Mouse (Mus musculus) mature B cell (primary cell): ENCODE data around the gene Papola.

Experiments
- in situ Hi-C: fragments of 300-500 bp; cut with MboI; formaldehyde crosslinking; loops from 2 replicates; pipeline ENCODE4 v1.14.3; 2019

Gene Papola

DNA sequence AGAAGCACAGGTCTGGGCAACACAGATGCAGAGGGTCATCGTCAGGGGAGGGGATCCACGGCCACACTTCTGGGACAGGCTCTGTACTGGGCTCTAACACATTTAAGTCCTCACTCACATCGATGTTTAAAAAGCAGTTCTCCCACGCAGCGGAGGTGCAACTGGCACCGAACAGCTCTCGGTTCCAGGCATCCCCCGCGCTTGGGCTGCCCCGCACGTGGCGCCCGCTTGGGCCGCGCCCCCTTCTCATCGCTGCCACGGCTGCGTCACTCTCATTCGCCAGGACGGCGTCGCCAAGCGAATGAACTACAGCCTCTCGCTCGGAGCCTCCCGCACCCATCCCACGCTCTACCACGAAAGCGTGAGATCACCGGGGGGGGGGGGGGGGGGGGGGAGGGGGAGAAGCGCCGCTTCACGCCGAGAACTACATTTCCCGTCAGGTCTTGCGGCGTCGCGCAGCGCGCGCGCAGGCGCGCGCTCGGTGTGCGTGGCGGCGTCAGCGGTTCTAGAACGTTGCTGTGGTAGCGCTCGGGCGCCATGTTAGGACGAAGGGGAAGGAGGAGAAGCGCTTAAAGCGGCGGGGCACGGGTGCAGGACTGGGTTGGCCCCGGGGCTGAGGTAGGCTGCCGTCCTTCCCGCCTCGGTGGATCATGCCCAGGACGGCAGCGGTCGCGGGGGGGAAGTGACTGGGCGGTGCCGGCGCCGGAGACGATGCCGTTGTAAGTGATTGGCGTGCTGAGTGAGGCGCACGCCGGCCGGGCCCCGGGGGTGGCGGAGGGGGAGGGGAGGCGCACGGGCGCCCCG is at the start of gene Papola:
TSS of gene Papola (plus strand) at position 499 of the 804 bp plus-strand sequence.
- in situ Hi-C loops: loop anchor here (10.0 kb wide), 1 partner anchor 100 kb away; the partner anchor contains the start of genes Atg2b and Gskip

DNA sequence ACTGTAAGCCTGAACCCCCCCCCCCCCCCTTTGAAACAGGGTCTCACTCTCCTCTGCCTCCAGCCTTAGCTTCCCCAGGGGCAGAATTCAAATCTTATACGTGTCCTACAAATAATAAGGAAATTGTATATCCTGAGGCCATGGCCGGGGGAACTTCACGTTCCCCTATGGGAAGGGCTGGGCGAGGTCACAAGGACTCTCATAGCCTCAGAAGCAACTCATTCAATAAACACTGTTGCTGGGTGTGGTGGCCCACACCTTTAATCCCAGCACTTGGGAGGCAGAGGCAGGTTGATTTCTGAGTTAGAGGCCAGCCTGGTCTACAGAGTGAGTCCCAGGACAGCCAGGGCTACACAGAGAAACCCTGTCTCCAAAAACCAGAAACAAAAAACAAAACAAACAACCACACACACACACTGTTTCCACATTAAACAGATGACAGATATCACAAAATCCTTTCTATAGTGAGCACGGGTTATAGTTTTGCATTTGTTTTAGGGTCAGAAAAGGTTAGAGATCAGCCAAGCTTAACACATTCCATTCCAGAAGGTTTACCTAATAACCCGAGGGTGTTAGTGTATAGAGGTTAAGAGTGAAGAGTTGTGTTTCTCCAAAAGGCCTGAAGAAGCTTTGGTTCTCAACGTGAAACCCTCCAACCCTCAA is 49.1 kb upstream of the Papola start:
- in situ Hi-C loops: no loop called here

DNA sequence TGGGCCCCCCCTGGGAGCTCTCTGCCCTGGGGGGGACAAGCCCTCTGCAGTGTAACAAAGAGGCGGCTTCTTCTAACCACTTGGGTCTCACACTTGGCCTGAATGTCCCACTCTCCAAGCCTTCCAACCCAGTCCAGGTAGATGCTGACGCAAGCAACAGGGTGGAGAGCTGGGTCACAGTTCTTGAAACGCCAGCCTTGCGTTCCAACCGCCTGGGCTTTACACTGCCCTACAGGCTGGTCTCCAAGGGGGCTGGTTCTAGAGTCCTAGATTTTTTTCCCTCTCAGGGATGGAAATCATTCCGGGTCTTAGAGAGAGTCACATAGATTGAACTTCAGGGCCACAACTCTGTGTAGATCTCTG is 48.6 kb upstream of the Papola start:
- in situ Hi-C loops: no loop called here

DNA sequence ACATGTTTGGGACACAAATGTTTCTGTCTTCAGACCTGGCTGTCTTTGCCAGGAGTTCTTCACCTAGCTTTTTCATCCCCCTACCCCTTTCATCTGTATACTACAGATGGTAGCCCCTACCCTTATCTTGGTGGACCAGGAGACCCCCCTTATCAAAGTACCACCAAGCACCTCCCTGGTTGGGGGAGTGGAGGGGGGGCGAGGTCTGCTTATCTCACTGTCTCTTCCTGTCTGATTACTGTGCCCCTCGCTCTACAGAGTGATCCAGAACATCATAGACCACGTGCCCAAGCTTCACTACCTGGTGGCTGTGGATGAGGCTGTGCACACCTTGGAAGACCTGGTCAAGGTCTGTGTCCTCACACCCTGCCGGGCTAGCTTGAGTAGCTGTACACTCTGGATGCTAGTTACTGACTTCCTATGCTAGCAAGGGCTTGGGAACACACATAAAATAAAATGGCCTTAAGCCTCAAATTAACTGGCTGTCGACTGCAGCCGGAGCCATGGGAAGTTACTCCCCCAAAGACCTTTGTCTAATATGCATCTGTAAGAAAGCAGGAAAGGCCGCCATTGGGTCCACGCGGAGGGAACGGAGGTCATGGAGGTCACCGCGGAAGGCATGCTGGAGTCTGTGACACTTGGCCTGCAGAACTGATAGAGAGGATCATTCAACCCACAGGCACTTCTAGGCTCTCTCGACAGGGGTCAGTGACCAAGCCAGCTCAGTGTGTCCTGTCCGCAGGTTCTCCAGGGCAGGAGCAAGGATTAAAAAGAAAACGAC is 46.0 kb upstream of the Papola start:
- in situ Hi-C loops: no loop called here

DNA sequence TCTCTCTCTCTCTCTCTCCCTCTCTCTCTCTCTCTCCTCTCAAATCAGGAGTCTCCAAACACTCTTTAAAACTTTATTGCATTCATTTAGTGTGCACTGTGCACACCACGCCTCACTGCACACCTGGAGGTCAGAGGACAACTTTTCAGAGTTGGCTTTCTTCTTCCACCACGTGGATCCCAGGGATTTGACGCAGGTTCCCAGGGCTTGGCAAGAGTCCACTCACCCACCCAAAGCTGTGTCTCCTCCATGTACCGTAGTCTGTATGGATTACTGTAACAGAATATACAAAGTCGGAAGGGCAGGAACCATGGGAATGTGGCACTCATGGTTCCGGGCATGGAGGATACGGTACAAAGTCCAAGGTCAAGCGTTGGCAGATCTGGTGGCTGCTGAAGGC is 44.8 kb upstream of the Papola start:
- in situ Hi-C loops: no loop called here

DNA sequence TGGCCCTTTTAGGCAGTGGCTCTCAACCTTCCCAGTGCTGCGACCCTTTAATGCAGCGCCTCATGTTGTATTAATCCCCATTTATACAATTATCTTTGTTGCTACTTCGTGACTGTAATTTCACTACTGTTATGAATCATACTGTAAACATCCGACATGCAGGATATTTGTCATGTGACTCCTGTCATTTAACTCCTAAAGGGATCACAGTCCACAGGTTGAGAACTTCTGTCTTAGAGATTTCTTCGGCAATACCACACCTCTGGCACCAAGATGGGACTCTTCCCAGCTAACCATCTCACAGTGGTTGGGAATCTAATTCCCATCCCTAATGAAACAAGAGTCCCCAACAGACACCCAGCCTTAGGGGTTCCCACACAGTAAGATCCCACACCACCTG is 36.4 kb upstream of the Papola start:
- in situ Hi-C loops: no loop called here

DNA sequence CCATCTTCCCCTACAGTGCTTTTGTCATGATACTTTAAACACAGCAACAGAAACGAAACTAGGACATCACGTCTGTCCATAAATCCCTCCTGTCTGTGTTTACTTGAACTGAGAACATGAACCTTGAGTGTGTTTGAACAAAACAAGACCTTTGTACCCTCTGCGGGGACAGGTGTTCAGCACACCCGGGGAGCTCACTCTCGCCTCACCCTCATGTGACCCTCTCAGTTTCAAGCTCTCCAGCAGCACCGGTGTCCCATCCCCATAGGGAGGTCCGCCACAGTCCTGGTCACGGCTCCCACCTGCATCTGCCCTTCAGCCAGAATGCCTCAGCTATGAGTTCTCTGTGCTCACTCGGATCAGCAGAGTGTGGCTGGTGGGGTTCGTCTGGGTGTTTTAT is 30.7 kb upstream of the Papola start:
- in situ Hi-C loops: no loop called here

DNA sequence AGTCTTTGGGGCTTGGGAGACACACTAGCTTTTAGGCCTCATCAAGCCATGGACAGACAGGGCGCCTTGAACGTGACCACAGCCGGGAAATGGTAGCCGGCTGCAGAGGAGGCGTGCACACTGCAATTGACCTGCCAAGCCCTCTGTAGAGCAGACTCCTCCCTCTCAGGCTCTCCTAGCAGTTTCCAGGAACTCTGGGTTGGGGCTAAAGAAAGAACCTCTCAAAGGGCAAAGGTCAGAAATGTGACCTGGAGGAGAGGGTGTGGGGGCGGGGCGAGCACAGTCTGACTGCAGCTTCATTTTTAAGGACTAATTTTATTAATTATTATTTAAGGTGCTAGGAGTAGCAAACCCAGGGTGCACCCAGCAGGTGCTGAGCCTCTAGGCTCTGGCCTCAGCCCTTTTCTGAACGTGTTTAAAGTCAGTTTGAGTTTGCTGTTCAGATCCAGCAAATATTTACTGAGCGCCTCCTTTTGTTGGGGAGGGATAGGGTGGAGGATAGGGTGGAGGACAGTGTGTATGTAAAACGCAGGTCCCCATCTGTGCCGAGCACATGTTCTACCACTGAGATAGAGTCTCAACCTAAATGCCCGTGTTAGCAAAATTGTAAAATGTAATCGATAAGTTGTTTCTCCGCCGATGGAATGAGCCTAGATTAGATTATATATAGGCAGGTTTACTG is 26.5 kb upstream of the Papola start:
- in situ Hi-C loops: no loop called here

DNA sequence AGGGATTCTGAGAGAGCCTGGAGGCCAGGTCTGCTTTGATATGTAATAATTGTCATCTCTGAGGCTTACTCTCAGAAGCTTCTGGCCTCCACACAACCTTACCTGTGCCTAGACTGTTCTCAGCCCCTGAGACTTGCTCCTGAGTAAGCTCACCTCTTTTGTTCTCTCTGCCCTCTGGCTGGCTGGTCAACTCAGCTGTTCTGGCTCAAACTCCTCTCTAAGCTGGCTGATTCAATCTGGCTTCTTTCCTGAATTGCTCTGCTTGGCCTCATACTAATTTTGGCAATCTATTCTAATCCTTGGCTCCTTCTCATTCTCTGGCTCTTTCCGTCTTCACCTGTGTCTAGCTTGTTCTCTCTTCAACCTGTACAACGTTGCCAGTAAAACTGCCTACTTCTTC is 25.6 kb upstream of the Papola start:
- in situ Hi-C loops: no loop called here

DNA sequence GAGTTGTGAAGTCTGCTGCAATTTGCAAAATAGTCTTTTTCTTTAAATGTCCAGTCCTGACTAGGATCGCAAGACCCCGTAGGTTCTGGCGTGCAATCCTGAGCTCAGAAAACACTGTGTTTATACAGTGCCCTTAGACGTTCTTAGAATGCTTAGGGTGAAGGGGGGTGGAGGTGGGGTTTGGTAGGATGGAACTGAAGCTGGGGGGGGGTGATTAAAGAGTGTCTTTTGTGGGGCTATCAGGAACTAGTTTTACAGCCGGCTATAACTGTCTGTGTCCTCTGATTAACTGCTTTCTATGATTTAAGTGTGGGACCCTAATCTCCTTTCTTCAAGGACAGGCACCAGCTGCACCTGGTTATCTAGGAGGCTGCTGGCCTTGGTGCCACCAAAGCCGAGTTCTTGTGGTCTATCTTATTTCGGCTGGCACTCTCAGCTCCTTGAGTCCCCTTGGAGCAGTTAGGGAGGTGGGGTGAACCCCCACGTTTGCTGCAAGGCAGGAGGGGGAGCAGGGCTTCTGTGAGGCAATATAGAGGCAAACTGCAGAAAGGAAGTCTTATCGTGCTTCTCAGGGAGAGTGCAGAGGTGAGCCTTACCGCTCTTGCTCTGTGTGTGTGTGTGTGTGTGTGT is 24.5 kb upstream of the Papola start:
- in situ Hi-C loops: no loop called here

DNA sequence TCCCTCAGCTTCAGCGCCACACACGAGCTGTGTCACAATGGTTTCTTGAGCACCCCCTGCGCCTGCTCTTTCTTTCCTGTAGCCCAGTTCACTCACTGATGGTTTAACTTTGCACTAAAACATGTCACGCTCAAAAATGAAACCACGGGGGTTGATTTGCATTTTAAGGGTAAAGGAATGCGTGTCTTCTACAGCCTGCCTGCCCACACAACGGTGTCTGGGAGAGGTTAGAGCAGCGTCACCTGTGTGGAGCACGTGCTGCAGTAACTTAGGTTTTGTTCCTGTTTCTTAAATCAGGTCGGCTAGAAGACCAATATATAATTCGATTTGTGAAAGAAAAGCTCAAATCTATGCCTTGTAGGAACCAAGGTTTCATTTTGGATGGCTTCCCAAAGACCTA is 23.3 kb upstream of the Papola start:
- in situ Hi-C loops: no loop called here

DNA sequence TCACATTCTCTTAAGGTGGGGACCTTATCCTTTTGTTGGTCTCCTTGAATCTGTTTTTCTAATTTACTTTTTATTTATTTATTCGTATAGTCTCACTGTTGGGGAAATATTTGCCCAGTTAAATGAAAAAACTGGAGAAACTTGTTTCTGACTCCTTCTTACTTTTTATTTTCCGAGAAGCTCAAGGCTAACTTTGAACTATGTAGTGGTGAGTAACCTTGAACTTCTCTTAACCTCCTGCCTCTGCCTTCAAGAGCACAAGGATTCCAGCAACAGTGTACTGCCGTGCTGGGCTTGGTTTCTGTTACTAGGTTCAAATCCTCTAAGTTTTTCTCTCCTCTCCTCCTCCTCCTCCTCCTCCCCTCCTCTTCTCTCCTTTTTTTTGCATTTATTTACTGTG is 22.9 kb upstream of the Papola start:
- in situ Hi-C loops: no loop called here

DNA sequence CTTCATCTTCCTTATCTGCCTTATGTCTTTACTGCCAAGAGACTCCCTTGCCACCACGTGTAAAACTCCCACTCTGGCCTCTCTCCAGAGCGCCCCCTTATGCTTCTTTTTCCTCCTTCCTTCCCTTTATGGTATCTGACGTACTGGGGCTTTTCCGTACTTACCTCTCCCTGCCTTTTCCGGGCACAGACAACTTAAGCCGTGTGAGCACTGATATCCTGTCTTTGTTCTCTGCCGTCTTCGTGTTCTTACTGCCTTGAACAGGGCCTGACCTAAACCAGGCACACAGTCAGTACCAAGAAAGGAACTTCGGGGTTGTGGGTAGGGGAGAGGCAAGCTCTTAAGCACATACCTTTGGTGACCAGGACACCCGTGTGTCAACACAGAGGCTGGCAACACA is 14.8 kb upstream of the Papola start:
- in situ Hi-C loops: no loop called here

DNA sequence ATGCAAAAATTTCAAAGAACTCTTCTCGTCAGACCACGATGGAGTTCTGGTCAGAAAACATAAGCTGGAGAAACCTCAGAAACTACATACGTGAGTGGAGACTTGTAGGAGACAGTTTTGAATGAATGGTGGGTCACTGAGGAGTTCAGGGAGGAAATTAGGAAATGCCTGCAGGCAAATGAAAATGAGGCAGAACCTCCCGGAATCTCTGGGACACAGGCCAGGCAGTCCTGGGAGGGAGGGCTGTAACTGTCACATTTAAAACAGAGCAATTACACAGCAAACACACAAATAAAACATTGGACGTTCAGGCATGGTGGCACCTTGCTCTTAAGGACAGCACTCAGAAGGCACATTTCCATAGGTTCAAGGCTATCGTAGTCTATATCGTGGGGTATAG is 9.6 kb upstream of the Papola start:
- in situ Hi-C loops: no loop called here

DNA sequence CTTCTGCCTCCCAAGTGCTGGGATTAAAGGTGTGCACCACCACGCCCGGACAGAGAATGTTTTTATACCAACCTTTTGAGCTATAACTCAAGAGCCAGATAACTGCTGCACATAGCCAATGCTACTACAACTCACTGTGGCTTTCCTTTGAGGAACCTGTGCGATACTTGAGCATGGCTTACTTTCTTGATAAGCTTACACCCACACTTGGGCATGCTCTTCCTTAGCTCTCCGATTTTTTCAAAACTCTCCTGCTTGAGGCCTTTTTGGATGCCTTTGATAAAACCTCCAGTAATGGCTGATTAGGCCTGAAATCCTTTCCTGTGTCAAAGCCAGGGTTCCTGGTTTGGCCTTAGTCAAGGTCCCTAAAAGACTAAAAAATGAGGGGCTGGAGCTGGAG is 6.8 kb upstream of the Papola start:
- in situ Hi-C loops: no loop called here

DNA sequence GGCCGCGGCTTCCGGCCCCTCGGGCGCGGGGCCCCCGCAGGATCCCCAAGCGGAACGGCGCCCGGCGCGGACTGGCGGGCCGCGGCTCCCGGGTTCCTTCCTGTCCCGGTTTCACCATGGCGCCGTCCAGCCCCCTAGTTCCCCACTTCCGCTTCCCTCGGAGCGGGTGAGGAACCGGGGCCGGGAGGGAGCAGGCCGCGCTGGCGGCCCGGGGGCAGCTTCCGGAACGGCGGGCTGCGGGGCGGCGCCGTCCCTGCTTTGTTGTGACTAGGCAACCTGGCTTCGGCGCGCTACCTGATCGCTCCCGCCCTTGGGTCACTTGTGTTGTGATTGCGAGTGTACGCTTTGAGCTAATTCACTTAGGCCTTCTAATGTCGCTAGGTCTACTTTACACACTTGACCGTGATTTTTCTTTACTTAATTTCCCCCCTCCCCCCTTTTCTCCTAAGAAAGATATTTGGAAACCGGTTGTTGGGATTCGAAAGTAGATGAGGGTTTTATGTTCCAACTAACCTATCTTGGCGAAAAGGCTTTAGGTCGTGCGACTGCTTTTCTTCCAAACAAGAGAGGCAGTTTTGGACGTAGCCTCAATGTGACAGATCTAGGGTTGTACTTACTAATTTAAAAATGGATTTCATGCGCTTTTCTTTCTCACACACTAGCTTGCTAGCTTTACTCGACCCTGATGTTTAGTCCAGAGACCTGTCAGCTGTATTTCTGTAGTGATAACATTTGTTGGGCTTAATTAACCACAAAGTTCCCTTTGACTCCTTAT is 693 bp downstream of the Papola start:
- in situ Hi-C loops: loop anchor here (10.0 kb wide), 1 partner anchor 100 kb away; the partner anchor contains the start of genes Atg2b and Gskip

DNA sequence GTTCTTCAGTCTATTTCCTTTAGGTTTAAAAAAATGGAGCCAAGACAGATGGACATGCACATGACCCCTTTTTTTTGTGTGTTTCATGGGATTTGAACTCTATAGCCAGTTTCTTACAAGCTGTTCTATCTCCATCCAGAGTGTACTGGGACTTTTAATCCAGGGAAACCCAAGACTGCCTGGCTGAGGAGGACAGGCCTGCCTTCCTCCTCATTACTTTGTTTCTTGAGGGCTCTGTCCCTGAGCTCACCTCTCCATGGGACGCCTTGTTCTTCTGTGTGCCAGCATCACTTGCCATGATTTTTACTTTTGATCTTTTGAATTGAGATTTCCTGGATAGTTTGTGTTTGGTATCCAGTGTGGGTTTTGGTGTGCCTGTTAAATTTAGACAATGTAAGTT is 1.6 kb downstream of the Papola start:
- in situ Hi-C loops: loop anchor here (10.0 kb wide), 1 partner anchor 101 kb away; the partner anchor contains the start of genes Atg2b and Gskip

DNA sequence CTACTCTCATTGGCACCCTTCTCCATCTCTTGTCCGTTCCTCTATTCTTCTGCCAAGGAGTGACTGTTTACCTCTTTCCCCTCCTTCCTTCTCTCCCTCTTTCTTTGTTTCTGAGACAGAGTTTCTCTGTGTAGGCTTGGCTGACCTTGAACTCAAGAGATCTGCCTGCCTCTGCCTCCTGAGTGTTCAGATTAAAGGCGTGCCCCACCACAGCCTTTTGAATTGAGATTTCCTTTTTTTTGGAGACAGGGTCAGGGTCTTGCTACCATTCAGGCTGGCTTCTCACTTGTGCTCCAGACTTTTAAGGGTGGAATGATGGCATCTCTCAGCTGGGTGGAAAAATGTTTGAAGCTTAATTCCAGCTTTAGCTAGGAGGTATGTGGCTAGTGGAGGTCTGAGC is 3.1 kb downstream of the Papola start:
- in situ Hi-C loops: loop anchor here (10.0 kb wide), 1 partner anchor 103 kb away; the partner anchor contains the start of genes Atg2b and Gskip

DNA sequence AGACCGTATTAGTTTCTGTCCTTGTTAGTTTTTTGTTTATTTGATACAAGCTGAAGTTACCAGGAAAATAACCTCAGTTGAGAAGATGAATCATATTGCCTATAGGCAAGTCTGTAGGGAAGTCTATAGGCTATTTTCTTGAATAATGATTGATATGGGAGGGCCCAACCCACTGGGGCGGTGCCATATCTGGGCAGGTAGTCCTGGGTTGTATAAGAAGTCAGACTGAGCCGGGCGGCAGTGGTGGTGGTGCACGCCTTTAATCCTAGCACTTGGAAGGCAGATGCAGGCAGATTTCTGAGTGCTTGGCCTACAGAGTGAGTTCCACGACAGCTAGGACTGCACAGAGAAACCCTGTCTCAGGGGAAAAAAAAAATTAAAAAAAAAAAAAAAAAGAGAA is 5.4 kb downstream of the Papola start:
- in situ Hi-C loops: loop anchor here (10.0 kb wide), 1 partner anchor 105 kb away; the partner anchor contains the start of genes Atg2b and Gskip

DNA sequence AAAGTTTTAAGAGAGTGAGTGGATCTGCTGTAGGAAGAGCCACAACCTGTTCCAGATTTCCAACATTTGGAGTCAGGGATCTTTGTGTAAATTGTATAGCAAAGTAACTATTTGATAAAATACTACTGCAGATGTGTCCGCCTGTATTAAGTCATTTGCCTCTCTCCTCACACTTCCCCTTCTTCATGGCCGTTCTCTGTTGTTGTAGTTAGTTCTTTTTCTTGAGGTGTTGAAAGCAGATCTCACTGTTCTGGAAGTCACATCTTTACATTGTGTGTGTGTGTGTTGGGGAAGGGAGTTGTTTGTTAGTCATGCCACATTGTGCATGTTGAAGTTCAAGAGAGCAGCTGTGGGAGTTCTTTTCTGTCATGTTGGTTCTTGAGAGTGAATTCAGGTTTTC is 10.4 kb downstream of the Papola start:
- in situ Hi-C loops: no loop called here

DNA sequence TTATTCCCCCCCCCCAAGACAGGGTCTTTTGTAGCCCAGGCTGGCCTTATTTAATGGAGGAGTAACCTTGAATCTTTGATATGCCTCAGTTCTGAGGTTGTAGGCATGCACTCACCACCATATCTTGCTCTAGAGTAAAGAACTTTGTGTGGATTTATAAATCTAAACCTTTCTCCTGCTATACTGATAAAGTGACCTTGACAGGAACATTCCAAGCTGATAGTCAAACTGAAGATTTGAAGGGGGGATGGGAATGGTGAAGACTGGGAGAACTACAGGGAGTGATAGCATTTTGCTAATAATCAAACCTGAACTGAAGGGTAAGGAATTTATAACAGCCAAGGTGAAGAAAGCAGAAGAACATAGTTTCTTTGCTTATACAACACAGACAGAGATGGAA is 13.5 kb downstream of the Papola start:
- in situ Hi-C loops: no loop called here
